Mouse (Mus musculus): Measurements from ENCODE around the gene Nmd3. TPM values are rescaled to one million over a fixed set of nuclear protein-coding genes. Genes with fewer than 3 reads are reported as not detected.

The Nmd3 gene
- 10 to 100 TPM; 40.3 to 46.0 TPM for total RNA-seq (2021)
- long read RNA-seq, experiment 1, full-length matches to known transcripts = 15 of 24 reads
- long read RNA-seq, experiment 1, partial matches to known transcripts = 3 of 24 reads
- long read RNA-seq, experiment 1, other reads (novel, unspliced or antisense) = 6 of 24 reads
- long read RNA-seq, experiment 2, full-length matches to known transcripts = 29 of 43 reads
- long read RNA-seq, experiment 2, partial matches to known transcripts = 7 of 43 reads
- long read RNA-seq, experiment 2, other reads (novel, unspliced or antisense) = 7 of 43 reads

DNA sequence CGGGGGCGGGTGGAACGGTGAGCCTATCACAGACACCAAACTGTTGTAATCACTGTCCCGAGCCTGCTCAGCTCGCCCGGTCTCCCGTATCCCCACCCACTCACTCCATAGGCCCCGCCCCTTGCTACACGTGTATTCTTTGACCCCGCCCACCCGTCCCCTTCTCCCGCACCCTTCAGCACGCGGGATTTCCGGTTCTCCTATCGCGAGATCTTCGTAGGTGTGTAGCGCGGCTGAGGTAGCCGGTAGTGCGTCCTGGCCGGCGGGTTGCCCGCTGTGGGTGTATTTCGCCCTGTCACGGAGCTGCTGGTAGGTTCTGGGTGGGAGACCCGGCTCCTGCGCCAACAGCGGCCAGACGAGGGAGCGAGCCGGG is at the start of gene Nmd3:
Nmd3 (plus strand) TSS at position 172 of the 373 bp plus-strand sequence.
- DNase-seq (ENCODE audit: low spot score in 2 of 2) = peak; percentile 81 to 88

DNA sequence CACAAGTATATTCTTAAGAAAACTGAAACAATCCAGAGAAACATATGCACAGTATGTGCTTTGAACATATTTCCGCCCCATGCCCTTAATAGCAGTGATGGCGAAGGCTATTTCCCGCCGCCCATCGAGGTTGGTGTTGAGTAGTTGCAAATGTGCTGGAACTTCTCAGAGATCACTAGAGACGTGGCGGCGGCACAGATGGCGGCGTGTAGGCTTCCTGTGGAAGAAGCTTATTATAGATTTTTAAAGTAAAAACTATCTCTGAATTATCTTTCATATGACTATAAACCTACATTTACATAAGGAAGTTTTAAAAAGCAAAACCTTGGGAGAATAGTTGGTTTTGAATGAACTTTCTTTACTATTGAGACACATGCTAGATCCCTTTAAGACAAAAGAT is 48.4 kb upstream of the Nmd3 start:
- DNase-seq (ENCODE audit: low spot score in 2 of 2) = no peak

DNA sequence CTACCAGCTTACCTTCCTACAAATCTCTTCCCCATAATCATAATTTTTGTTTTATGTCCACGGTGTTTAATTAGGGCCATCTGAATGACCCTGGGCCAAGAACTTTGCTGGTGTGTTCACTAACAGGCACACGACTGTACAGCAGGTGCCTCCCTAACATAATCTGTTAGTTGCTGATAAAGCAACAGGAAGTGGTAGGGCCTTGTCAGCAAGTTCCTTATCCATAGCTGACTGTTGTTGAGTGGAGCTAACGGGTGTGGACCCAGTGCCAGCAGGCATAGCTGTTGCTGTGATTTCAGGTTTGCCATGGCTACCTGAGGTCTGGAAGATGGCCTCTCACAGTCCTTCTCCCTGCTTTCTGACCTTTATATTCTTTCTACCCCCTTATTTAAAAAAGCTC is 47.6 kb upstream of the Nmd3 start:
- no peak for DNase-seq (ENCODE audit: low spot score in 2 of 2)

DNA sequence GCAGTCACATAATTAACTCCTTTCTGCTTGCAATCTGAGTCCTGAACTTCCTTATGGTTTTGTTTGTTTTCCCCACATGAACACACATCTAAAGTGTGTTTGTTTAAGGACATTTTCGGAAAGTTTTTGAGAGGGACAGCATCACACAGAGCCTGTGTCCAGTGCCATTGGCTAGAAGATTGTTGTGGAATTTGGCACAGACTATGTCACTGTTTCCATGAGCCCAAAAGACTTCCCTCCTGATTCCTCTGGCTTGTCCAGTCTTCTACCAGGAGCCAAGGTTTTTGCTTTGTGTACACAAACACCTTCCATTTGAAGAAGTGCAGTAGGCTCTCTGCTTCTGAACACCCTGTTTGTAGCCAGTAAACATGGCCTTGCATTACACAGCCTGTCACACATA is 32.0 kb upstream of the Nmd3 start:
- no peak for DNase-seq (ENCODE audit: low spot score in 2 of 2)

DNA sequence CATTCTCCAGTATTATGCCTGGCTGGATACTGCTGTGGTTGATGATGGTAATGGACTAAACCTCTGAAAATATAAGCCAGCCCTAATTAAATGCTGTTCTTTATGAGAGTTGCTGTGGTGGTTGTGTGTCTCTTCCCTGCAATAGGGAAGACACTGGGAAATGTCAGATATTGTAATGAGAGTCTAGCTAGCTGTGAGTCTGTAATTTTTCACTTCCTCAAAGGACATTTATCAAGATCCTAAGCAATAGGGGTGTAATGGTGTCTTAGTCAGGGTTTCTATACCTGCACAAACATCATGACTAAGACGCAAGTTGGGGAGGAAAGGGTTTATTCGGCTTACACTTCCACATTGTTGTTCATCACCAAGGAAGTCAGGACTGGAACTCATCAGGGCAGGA is 30.8 kb upstream of the Nmd3 start:
- DNase-seq (ENCODE audit: low spot score in 2 of 2) = no peak

DNA sequence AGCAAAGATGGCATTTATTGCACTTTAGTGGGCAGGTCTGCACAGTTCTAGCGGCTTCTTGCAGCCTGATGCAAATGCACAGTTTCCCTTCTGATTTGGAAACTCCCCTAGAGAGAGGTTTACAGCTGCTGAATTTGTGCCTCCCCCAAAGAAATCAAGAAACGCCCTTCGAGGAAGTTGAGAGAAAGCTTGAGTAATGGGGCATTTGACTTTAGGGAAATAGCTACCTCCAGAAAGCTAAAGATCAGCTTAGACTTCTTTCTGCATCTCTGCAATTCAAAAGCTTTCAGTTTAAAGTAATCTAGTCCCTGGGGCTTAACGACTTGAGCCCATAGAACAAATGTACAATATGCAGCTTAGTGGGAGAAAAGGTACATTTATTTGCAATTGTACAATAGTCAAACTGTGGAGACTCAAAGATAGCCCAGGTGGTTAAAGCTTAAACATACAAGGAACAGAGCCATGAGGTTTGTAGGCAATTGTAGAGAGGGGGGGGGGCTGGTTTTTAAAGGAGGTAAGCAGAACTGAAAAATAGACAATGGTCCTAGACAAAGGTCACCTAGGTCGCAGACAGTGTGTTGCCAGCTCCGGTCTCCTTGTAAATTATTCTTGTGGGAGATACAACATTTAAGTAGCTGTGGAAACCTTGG is 21.8 kb upstream of the Nmd3 start:
- DNase-seq (ENCODE audit: low spot score in 2 of 2) = no peak

DNA sequence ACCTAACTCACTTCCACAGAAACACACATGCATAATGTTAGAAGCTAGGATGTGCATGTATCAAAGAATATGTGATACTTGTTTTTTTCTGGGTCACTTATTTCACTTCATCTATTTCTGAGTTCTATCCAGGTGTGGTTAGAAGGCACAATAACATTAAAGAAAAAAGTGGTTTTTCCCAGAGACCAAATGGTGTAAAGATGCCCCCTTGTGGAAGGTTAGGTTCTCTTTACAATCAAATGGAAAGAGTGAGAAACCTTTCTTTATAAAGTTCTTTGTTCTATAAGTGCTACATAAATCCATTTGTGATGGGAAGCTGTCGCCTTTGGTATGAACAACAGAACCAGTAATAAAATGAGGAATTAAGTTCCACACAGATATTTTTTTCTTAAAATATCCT is 19.9 kb upstream of the Nmd3 start:
- no peak for DNase-seq (ENCODE audit: low spot score in 2 of 2)

DNA sequence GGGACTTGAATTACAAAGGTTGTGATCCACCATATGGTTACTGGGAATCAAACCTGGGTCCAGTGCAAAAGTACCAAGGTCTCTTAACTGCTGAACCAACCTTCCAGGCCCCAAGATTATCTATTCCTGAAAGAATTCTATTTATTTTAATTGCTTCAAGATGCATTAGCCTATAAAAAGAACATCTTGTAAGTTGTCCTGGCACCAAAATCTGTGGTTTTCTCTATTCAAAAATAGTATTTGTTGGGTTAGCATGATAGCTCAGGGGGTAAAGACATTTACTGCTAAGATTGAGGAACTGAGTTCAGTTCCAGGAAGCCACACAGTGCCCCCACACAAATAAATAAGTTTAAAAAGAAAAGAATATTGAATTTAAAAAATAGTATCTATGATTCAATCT is 19.4 kb upstream of the Nmd3 start:
- no peak for DNase-seq (ENCODE audit: low spot score in 2 of 2)

DNA sequence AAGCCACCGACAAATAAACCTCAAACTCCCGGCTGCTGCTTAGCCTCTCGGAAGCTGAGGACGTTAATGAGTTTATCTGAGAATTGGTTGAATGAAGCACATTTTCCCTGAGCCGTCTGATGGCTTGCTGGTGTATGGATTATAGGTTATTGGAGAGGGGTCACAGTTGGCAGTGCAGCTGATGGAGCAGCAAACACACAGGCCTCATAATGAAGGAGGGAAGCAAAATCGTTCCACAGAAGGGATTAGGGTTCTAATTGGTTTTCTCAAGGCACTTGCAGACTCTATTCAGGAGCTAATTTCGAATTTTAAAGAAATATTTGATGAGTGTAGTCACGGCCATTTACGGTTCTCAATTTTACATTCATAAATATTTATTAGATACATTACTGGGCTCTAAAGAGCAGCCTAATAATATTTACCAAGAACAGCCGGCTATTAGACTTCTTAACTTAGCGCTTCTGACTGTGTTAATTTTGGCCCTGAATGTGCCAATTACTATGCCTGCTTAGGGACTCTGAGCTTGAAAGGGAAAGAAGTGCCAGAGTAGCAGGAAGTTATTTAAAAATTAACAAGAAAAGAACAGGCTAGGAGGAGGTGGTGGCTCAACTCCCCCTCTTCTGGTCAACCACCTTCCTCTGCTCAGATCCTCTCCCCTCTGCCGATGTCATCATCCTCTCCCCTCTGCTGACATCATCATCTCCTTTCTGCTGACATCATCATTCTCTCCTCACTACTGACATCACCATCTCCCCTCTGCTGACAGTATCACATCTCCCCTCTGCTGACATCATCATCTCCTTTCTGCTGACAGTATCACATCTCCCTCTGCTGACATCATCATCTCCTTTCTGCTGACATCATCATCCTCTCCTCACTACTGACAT is 12.5 kb upstream of the Nmd3 start:
- no peak for DNase-seq (ENCODE audit: low spot score in 2 of 2)

DNA sequence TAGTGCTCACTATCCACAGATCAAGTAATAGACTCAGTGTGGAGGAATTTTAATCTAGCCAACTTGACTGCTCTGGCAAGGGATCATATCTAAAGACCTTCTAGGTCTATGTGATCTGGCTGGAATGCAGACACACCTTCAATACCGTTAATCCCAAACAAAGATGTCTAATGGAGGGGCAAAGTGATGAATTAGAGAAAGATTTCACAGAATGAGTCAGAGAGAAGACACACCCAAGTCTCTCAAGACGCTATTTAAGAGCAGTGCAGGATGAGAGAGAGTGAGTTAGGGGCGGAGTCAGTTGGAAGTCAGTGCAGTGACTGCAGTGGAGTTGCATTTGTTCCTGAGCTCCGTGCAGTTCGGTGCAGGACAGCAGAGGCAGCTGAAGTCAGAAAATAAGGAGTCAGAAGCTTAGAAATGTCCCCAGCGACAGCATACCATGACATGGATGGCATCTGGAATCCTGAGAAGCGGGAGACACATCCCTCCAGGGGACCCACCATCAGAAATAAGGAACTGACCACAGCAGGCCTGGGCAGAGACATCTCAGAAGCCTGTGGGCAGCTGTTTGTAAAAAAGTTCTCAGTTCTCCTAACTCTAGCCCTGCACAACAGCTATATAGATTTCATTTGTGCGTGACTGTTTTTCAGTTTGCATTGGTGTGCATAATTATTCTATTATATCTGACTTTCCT is 9.7 kb upstream of the Nmd3 start:
- DNase-seq (ENCODE audit: low spot score in 2 of 2) = no peak

DNA sequence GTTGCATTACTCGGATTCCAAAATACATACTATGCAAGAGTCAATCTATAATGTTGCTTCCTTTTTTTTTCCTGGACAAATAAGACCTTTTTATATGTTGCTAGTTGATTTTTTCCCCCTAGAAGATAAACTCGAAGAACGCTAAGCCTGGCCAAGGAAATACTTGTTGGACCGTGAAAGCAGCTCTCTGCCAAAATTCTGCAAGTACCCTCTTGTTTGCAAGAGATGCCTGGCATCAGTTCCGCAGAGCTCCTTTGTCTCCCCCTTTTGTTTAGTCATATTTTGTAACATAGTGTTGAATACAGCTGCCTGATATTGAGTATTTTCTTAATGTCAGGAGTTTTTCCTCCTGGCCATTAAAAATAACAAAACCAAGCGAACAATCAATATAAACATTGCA is 4.3 kb upstream of the Nmd3 start:
- DNase-seq (ENCODE audit: low spot score in 2 of 2) = no peak

DNA sequence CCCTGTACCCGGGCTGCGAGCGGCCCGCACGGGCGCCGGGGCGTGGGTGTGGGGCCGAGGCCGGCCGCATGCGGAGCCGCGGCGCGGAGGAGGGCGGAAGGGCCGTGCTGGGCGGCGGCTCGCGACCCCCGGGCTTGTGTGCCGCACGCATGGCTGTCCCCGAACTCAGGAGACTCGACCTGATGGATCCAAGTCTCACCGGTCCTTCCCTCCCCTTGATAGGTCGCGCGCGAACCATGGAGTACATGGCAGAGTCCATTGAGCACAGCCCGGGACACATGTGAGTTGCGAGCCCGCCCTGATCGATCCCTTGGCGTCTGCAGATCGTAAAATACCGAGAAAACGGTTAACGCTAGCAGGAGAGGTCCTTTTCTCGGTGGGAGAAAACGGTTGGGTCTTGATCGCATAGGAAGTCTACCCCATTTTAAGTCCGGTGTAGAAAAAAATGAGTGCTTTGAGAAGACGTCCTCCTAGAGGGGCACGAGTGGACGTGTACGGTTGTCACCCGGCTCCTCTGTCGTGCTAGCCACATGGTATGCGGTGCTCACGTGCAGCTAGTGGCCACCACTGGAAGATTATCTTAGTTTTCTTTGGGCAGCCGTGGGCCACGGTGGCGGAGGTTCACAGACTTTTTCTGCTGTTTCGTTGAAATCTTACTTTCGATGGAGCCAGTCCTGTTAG is 542 bp downstream of the Nmd3 start:
- peak; percentile 17 to 29 for DNase-seq (ENCODE audit: low spot score in 2 of 2)

DNA sequence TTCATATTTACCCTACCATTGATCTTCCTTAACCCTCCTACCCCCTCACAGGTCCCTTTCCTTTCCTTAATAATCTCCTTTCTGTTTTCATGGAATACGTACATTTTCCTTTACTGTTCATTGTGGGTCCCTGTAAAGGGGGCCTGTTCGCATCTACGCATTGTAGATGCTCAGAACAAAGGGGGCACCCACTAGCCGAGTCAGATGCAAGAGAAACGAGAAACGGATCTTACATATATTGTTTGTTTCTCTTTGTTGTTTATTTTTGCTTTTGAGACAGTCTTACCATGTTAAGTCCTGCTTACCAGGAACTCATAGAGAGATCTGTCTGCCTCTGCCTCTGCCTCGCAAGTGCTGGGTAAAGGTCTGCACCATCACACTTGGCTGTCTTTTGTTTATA is 1.4 kb downstream of the Nmd3 start:
- DNase-seq (ENCODE audit: low spot score in 2 of 2) = no peak

DNA sequence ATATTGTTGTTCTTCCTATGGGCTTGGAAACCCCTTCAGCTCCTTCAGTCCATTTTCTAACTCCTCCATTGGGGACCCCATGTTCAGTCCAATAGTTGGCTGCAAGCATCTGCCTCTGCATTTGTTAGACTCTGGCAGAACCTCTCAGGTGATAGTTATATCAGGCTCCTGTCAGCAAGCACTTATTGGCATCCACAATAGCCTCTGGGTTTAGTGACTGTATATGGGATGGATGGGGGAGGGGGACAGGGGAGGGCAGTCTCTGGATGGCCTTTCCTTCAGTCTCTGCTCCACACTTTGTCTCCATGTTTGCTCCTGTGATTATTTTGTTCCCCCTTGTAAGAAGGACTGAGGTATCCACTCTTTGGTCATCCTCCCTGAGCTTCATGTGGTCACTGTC is 9.1 kb downstream of the Nmd3 start:
- no peak for DNase-seq (ENCODE audit: low spot score in 2 of 2)

DNA sequence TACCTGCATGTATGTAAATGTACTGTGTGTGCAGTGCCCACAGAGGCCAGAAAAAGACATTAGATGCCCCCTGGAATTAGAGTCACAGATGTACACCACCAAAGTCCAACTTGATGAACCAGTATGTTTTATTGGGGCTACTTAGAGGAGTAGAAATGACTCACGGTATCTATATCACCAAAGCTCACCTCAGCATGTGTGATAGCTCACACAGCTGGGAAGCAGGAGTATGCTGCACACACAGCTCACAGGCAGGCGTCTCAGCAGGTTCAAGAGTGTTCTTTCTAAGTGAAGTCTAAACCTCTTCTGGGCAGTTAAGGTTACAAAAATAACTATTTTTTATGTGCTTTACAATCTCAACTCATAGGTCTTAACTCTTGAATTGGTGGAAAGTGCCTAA is 12.2 kb downstream of the Nmd3 start:
- no peak for DNase-seq (ENCODE audit: low spot score in 2 of 2)

DNA sequence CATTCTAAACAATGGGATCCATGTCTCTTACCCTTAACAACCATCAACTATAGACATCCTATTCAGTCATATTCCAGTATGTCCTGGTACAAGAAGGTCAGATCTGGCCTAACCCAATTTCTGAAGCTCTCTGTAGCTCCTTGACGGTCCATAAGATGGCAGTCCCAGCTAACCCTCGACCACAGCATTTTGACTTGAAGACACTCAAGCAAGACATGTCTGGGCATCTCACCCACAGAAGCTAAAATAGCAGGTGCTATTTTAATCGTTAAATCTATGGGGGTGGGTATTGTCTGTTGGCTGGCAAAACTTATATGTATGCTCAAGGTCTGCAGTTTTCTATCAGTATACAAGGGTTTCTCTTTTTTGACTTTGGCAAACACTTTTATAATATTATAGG is 33.4 kb downstream of the Nmd3 start:
- no peak for DNase-seq (ENCODE audit: low spot score in 2 of 2)

DNA sequence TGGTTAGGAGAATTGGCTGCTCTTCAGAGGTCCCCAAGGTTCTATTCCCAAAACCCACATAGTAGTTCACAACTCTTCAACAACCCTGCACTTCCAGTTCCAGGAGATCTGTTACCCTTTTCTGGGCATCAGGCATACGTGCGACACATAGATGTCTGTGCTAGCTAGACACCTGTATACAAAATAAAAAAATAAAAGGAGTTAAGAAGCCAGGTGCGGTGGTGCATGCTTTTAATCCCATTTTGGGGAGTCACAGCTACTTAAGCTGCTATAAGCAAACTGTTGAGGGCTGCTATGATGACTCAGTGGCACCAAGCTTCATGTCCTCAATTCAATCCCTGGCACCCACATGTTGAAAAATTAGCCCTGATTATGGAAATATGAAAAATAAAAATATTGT is 34.2 kb downstream of the Nmd3 start:
- DNase-seq (ENCODE audit: low spot score in 2 of 2) = no peak

DNA sequence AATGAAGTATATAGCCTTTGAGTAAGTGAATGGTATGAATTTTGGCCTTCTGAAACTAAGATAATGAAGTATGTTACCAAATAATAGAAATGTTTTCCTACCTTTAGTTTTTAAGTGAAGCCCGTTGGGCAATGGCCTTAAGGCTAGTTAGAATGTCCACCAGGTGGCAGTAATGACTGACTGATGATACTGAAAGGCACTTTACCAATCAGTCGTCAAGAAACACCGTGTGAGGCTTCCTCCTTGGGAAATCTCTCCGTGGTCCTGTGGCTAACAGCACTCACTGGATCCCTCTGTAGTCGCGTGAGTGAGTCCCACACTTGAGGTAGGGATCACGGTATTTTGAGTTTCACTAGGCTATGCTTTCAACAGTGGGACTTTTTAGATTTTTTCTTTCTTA is 34.7 kb downstream of the Nmd3 start:
- DNase-seq (ENCODE audit: low spot score in 2 of 2) = peak; percentile 47 to 85

DNA sequence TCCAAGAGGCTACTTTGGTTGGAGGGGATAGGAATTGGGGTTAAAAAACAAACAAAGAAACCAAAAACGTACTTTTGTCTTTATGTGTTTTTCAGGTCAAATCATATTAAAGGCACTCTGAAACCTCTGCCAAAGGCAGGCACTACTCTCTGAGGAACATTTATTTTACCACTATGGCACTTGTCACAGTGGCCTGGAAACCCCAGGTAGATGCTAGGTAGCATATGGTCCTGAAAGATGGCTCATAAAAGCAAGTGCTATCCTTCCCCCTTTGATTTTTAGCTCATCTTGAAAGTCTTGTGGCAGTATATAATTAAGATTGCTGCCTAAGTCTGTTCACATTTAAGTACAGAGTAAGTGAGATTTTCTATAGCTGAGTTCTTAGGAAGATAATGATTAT is 35.7 kb downstream of the Nmd3 start:
- DNase-seq (ENCODE audit: low spot score in 2 of 2) = no peak

DNA sequence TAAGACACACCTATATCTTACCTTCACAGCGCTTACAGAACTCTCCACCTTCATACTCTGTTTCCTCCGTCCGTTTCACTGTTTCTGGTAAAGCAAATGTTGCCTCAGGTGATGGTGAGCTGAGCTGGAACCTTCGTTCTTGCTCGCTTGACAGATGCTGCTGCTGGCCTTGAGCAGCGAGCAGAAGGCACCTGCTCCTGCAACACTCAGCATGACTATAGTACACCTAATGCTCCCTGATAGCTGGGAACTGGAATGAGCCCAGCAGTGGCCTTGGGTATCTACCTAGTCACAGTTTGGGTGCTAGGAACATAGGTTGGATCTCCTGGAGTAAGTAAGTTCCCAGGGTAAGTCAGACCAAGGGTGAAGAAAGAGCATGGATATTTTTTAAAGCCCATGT is 38.3 kb downstream of the Nmd3 start:
- no peak for DNase-seq (ENCODE audit: low spot score in 2 of 2)

DNA sequence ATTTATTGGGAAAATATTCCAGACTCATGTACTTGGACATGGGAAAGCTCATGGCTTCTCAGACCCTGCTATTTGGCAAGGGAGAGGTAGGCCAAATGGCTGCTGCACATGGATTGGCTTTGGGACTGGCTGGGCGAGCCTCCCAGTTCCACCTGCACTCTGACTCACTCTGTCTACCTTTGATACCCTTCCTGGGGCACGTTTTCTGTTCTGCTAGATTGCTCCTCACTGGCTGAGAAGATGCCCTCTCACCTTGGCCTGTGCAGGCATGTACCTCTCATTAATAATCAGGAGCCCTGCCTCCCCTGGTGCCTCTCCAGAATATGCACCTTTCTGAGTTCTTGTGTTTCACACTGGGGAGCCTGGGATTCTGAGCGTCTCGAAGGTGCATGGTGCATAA is 39.4 kb downstream of the Nmd3 start:
- DNase-seq (ENCODE audit: low spot score in 2 of 2) = no peak
